Mouse (Mus musculus): ENCODE results near the gene Immp1l. TPM values are rescaled to one million over a fixed set of nuclear protein-coding genes. Genes with fewer than 3 reads are reported as not detected.
A peak's percentile ranks its signal among the peaks of the same experiment; 100 is the strongest.

Immp1l gene
- polyA plus RNA-seq, 1 experiment from 2014 or later: 156 TPM

DNA sequence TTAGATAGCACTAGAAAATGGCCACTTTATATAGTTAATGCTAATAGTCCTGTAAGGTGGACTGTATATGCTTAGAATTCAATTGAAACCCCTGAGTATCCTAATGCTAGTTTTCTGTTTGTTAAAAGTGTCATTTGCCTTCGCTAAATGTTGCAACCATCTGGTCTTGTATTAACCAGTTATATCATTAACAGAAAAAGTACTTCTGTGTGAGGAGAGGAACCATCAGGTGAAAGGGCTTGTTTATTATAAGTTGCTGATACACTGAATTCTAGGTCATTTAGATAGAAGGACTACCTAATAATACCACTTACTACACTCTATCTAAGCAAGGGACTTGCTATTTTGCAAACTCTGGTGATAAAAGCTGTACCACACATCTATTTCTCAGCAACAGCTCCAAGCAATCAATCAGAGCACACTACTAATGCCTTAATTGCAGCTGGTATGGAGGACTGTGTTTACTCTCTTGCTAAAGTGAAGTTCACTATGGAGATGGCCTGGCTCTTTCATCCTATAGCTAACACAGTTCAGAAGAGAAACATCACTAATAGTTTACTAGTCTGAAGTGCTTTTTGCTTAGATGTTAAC lies 47.0 kb downstream of the Immp1l start:
- 87% methylated on average over 1 of the region's 1 CpGs for WGBS
- no peak for ATAC-seq (ENCODE audit: insufficient number of reproducible peaks, insufficient read depth, low FRiP score, low TSS enrichment, low read depth)
- no peaks in the 10 kb centered on the region for H3K4me1 ChIP-seq
- H3K9ac ChIP-seq: no peak overlapping the region
- H3K9me3 ChIP-seq: no peaks in the 10 kb centered on the region
- no peak overlapping the region for H3K27ac ChIP-seq
- no peak overlapping the region for H3K4me3 ChIP-seq
- H3K4me2 ChIP-seq: no peak overlapping the region
- H3K27me3 ChIP-seq: no peaks in the 10 kb centered on the region
- 0 out of 2 replicates have a peak, but pooled peaks cover 3% of the 10 kb centered on the region for H3K36me3 ChIP-seq

GRCm38 (mm10) chr2:105953862-105954261 lies 49.4 kb downstream of the Immp1l start:
- H3K4me3 ChIP-seq: no peak overlapping the region
- 84% methylated on average over 4 of the region's 4 CpGs for WGBS
- H3K9ac ChIP-seq: no peak overlapping the region
- ATAC-seq (ENCODE audit: insufficient number of reproducible peaks, insufficient read depth, low FRiP score, low TSS enrichment, low read depth): no peak
- H3K4me2 ChIP-seq: no peak overlapping the region
- no peaks in the 10 kb centered on the region for H3K27me3 ChIP-seq
- H3K4me1 ChIP-seq: no peaks in the 10 kb centered on the region
- no peak overlapping the region for H3K27ac ChIP-seq
- H3K9me3 ChIP-seq: no peaks in the 10 kb centered on the region
- 0 out of 2 replicates have a peak, but pooled peaks cover 3% of the 10 kb centered on the region for H3K36me3 ChIP-seq

GRCm38 (mm10) chr2:105963447-105963846 lies 59.0 kb downstream of the Immp1l start:
- Histone ChIP-seq H3K36me3 (peaks cover 27% of the 10 kb centered on the region), H3K9me3 (no peaks in the 10 kb centered on the region), H3K4me3 (no peak overlapping the region), H3K27me3 (no peaks in the 10 kb centered on the region), H3K9ac (no peak overlapping the region), H3K4me2 (no peak overlapping the region), H3K4me1 (no peaks in the 10 kb centered on the region), H3K27ac (no peak overlapping the region)
- WGBS: 80% methylated on average over 1 of the region's 1 CpGs
- no peak for ATAC-seq (ENCODE audit: insufficient number of reproducible peaks, insufficient read depth, low FRiP score, low TSS enrichment, low read depth)

DNA sequence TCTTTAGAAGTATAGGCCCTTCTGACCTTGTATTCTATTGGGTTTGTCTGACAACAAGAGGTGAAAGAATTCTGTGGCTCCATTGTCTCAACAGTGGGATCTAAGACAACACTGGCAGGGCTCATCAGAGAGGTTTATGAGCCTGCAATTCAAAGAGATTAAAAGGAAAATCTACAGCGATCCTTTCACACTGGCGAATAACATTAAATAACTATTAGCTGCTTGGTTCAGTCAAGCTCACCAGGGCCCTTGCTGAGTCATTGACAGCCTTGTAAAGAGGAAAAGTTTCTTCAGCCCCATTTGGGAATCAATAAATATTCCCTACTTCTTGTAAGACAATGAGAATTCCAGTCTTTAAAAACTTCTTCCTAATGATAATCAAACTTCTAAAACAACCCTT lies 69.5 kb downstream of the Immp1l start:
- no peak for ATAC-seq (ENCODE audit: insufficient number of reproducible peaks, insufficient read depth, low FRiP score, low TSS enrichment, low read depth)
- no peaks in the 10 kb centered on the region for H3K9me3 ChIP-seq
- H3K9ac ChIP-seq: no peak overlapping the region
- H3K4me3 ChIP-seq: no peak overlapping the region
- H3K27me3 ChIP-seq: no peaks in the 10 kb centered on the region
- H3K27ac ChIP-seq: no peak overlapping the region
- 26% methylated on average over 2 of the region's 2 CpGs for WGBS
- H3K4me1 ChIP-seq: no peaks in the 10 kb centered on the region
- no peak overlapping the region for H3K4me2 ChIP-seq
- H3K36me3 ChIP-seq: peaks cover 16% of the 10 kb centered on the region

- H3K27me3 ChIP-seq: no peaks in the 10 kb centered on the region
- no peaks in the 10 kb centered on the region for H3K4me1 ChIP-seq
- H3K4me2 ChIP-seq: no peak overlapping the region
- ATAC-seq (ENCODE audit: insufficient number of reproducible peaks, insufficient read depth, low FRiP score, low TSS enrichment, low read depth): no peak
- H3K4me3 ChIP-seq: no peak overlapping the region
- H3K9ac ChIP-seq: no peak overlapping the region
- no peak overlapping the region for H3K27ac ChIP-seq
- 89% methylated on average over 2 of the region's 2 CpGs for WGBS
- H3K9me3 ChIP-seq: no peaks in the 10 kb centered on the region
- peaks cover 5% of the 10 kb centered on the region; the same call in 1 of the 2 replicates for H3K36me3 ChIP-seq
Measured at GRCm38 (mm10) chr2:105978065-105978464, 73.6 kb downstream of the Immp1l start.

GRCm38 (mm10) chr2:105985206-105985605 lies 80.8 kb downstream of the Immp1l start:
- Histone ChIP-seq H3K4me2 (no peak overlapping the region), H3K27me3 (no peaks in the 10 kb centered on the region), H3K9me3 (no peaks in the 10 kb centered on the region), H3K36me3 (peaks cover 2% of the 10 kb centered on the region; the same call in 1 of the 2 replicates), H3K4me3 (no peak overlapping the region), H3K9ac (no peak overlapping the region), H3K4me1 (peaks cover 4% of the 10 kb centered on the region; the same call in 1 of the 2 replicates), H3K27ac (no peak overlapping the region)
- WGBS: 45% methylated on average over 7 of the region's 7 CpGs
- no peak for ATAC-seq (ENCODE audit: insufficient number of reproducible peaks, insufficient read depth, low FRiP score, low TSS enrichment, low read depth)

- Histone ChIP-seq H3K4me1 (peaks cover 4% of the 10 kb centered on the region; the same call in 1 of the 2 replicates), H3K27me3 (no peaks in the 10 kb centered on the region), H3K4me3 (no peak overlapping the region), H3K36me3 (no peaks in the 10 kb centered on the region), H3K9ac (no peak overlapping the region), H3K9me3 (no peaks in the 10 kb centered on the region), H3K27ac (no peak overlapping the region), H3K4me2 (no peak overlapping the region)
- 17% methylated on average over 1 of the region's 1 CpGs for WGBS
- no peak for ATAC-seq (ENCODE audit: insufficient number of reproducible peaks, insufficient read depth, low FRiP score, low TSS enrichment, low read depth)
Measured at GRCm38 (mm10) chr2:105987131-105987530, 82.7 kb downstream of the Immp1l start.

DNA sequence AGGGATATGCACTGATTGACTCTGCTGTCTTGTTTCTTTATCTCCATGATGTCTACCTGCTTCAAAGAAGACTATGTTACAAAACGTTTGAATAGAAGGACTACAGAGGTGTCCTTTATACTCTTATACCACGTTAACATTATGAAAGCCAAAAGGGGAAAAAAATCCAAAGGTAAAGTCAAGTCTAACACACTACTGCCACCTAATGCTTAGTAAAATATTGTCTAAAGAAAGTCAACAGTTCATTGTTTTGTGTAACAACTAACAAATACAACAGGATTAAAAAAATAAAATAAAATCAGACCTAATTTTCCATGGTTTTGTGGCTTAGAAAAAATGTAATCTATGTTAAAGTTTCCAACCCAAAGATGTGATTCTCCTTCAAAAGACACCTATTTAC lies 83.6 kb downstream of the Immp1l start:
- H3K9ac ChIP-seq: no peak overlapping the region
- no peaks in the 10 kb centered on the region for H3K9me3 ChIP-seq
- peaks cover 4% of the 10 kb centered on the region; the same call in 1 of the 2 replicates for H3K4me1 ChIP-seq
- H3K36me3 ChIP-seq: no peaks in the 10 kb centered on the region
- no peak for ATAC-seq (ENCODE audit: insufficient number of reproducible peaks, insufficient read depth, low FRiP score, low TSS enrichment, low read depth)
- no peaks in the 10 kb centered on the region for H3K27me3 ChIP-seq
- 9% methylated on average over 2 of the region's 2 CpGs for WGBS
- no peak overlapping the region for H3K4me2 ChIP-seq
- H3K27ac ChIP-seq: no peak overlapping the region
- no peak overlapping the region for H3K4me3 ChIP-seq

DNA sequence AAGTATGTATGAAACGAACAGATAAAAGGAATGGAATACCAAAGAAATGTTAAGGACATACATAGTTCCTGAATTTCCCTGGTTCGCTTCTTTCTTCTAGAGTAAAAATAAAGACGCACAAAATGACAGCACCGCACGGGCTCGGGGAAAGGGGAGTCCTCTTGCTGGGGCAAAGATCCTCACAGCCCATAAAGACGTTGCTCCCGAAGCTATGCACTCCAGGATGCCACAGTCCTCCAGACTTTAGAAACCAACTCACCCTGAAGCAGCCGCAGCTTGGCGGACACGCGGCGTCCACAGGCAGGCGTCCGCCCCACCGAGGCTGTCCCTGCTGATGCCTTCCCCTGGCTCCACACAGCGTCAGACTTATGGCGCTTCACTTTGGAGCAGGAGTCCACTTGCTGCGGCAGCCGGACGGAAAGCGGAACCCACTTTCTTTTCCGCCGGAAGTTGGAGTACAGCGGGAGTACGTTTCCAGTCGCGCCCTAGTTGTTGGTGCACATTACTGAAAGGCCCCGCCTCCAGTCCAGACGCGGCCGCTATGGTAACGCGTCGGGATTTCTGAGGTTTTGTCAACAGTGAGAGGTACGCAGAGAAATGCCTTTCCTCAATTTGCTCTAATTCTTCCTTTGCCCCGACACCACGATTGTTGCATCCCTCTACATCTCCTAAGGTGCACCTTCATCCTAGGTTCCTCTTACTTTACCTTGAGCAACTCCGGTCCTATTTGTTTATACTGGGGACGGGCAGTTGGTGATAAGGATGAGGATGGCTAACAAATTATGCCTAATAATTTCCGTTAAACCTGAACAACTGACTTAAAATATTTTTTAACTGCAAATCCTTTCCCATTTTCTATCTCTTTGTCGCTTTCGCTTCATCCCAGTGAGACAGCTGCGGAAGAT lies 98.6 kb downstream of the Immp1l start, which contains the start of gene Dnajc24:
TSS of gene Dnajc24 (minus strand) at position 715 of the 905 bp plus-strand sequence.
- Histone ChIP-seq H3K4me3 (peak within 1 kb of the TSS; percentile 86), H3K4me1 (peaks cover 4% of the 10 kb centered on the region; the same call in 1 of the 2 replicates), H3K36me3 (peaks cover 4% of the 10 kb centered on the region; the same call in 1 of the 2 replicates), H3K27ac (peak within 1 kb of the TSS; percentile 84), H3K27me3 (no peaks in the 10 kb centered on the region), H3K4me2 (peak within 1 kb of the TSS; percentile 68), H3K9ac (peak within 1 kb of the TSS; percentile 91), H3K9me3 (no peaks in the 10 kb centered on the region)
- WGBS: 2% methylated on average over 44 of the region's 44 CpGs
- peak; percentile 95 for ATAC-seq (ENCODE audit: insufficient number of reproducible peaks, insufficient read depth, low FRiP score, low TSS enrichment, low read depth)

- Histone ChIP-seq H3K4me1 (no peaks in the 10 kb centered on the region), H3K27me3 (no peaks in the 10 kb centered on the region), H3K9ac (no peak overlapping the region), H3K36me3 (no peaks in the 10 kb centered on the region), H3K27ac (no peak overlapping the region), H3K9me3 (no peaks in the 10 kb centered on the region), H3K4me3 (no peak overlapping the region), H3K4me2 (no peak overlapping the region)
- WGBS: 79% methylated on average over 2 of the region's 2 CpGs
- no peak for ATAC-seq (ENCODE audit: insufficient number of reproducible peaks, insufficient read depth, low FRiP score, low TSS enrichment, low read depth)
Measured at GRCm38 (mm10) chr2:106008415-106008814, 104.0 kb downstream of the Immp1l start.
